Comparison of ENCODE assay signal across 8 mouse cellular contexts in the genomic region with DNA sequence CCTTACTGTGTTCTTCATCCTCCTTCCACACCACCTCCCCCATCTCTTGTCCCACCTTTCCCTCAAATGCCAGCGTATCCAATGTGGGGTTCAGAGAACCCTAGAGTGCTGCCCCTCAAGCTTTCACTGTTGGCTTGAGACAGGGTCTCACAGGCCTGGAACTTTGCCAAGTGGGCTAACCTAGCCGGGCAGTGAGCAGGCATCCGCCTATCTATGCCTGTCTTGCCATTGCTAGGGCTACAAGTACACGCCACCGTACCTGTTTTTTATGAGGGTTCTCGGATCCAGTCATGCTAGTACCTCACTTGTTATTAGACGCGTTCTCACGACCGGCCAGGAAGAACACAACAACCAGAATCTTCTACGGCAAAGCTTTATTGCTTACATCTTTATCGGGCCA. TPM values are rescaled to one million over a fixed set of nuclear protein-coding genes. Genes with fewer than 3 reads are reported as not detected.
DNase-seq lines count a peak whose midpoint lies in the region; ATAC-seq and TF ChIP-seq lines count a peak whose summit lies in the region.
"Had no signal": no experiment of that assay in that cellular context is flagged by ENCODE, and none has a peak within 500 bp of the region (broad histone marks: within the 10 kb centered on the region; RNA-seq: fewer than 3 reads in every experiment).

No protein-coding gene starts in this region.

- ATAC-seq in kidney, embryonic 15.5 days (replicated peaks; ENCODE audit: low FRiP score), result no peak
- peak; percentile 39; the same call in 1 of the 2 replicates for ATAC-seq in erythroid progenitor cell, adult 5-6 weeks (replicated peaks; ENCODE audit: low FRiP score, poor library complexity, severe bottlenecking)
- ATAC-seq in megakaryocyte progenitor cell, adult 5-6 weeks (replicated peaks; ENCODE audit: poor library complexity), result 0 out of 2 replicates have a peak, but pooled peaks have one; percentile 31

- H3K9ac ChIP-seq in kidney, embryonic 15.5 days, result no peak overlapping the region

- 74% methylated on average over 12 of the region's 12 CpGs for WGBS in kidney, adult 2 months
- WGBS in kidney, embryonic 15.5 days, result 76% methylated on average over 12 of the region's 12 CpGs
- 65% methylated on average over 12 of the region's 12 CpGs for WGBS in bone marrow, adult 2 months

- peak overlapping the region; percentile 56 for H3K4me3 ChIP-seq in kidney, adult 2 months (ENCODE audit: insufficient read depth, low read depth, low read length)
- H3K4me3 ChIP-seq in kidney, embryonic 15.5 days (replicated peaks), result no peak overlapping the region
- peak overlapping the region; percentile 65 for H3K4me3 ChIP-seq in bone marrow, adult 2 months (replicated peaks; ENCODE audit: control insufficient read depth, low read depth, low read length)

- H3K27ac ChIP-seq in kidney, adult 2 months (ENCODE audit: insufficient read depth, low read depth, low read length), result peak overlapping the region; percentile 25; the same call in 1 of the 2 replicates
- H3K27ac ChIP-seq in kidney, embryonic 15.5 days, result no peak overlapping the region
- H3K27ac ChIP-seq in bone marrow, adult 2 months (ENCODE audit: control insufficient read depth, insufficient read depth, low read depth, low read length, poor library complexity), result peak overlapping the region; percentile 50

- no peaks in the 10 kb centered on the region for H3K4me1 ChIP-seq in kidney, adult 2 months (ENCODE audit: control insufficient read depth, insufficient read depth, low read length)
- no peaks in the 10 kb centered on the region for H3K4me1 ChIP-seq in kidney, embryonic 15.5 days
- H3K4me1 ChIP-seq in bone marrow, adult 2 months (ENCODE audit: control insufficient read depth, insufficient read depth, low read length), result no peaks in the 10 kb centered on the region

- H3K27me3 ChIP-seq in kidney, adult 2 months (replicated peaks; ENCODE audit: control insufficient read depth, insufficient read depth, low read length), result no peaks in the 10 kb centered on the region
- no peaks in the 10 kb centered on the region for H3K27me3 ChIP-seq in kidney, embryonic 15.5 days

- no peaks in the 10 kb centered on the region for H3K36me3 ChIP-seq in kidney, adult 2 months (ENCODE audit: control insufficient read depth, insufficient read depth, low read length)
- no peaks in the 10 kb centered on the region for H3K36me3 ChIP-seq in kidney, embryonic 15.5 days

- no peak overlapping the region for H3K4me2 ChIP-seq in kidney, embryonic 15.5 days

- TF ChIP-seq POLR2A in kidney, adult 2 months (IDR thresholded peaks at IDR 0.05; ENCODE audit: low read depth, low read length), result no peak
- no peak for TF ChIP-seq POLR2A in bone marrow, adult 2 months (IDR thresholded peaks at IDR 0.05; ENCODE audit: borderline replicate concordance, control insufficient read depth, low read depth, low read length)

- H3K9me3 ChIP-seq in kidney, embryonic 15.5 days (replicated peaks), result no peaks in the 10 kb centered on the region

- intact Hi-C loops in left cerebral cortex, postnatal 25 days (cut with DNase I), result no loop called here

- no peak for DNase-seq in kidney, adult 2 months
- DNase-seq in left cerebral cortex, postnatal 25 days (ENCODE audit: low spot score in 2 of 2), result no peak
- DNase-seq in frontal cortex, postnatal 14 days (ENCODE audit: low spot score in 2 of 2), result no peak
- DNase-seq: embryo, embryonic 11 days had no signal

- TF ChIP-seq CTCF in kidney, adult 2 months (conservative IDR thresholded peaks at IDR 0.05; ENCODE audit: insufficient read depth, insufficient read length, low read depth, low read length), result no peak
- no peak for TF ChIP-seq CTCF in bone marrow, adult 2 months (IDR thresholded peaks at IDR 0.05; ENCODE audit: control insufficient read depth, insufficient read depth, low read length)

RNA-seq across cellular contexts. Expression of a gene that starts 28.1 kb away (rescaled TPM):
- polyA plus RNA-seq in kidney, adult 2 months (2012; rRNA removed), result 11.5 and 13.0 TPM in 2 replicates
- polyA plus RNA-seq in kidney, embryonic 15.5 days (2015; fragmentation: Nextera tagmentation; extraction: Ambion mirVana), result 14.0 and 15.3 TPM in 2 replicates
- 1.4 TPM in 1 of 2 replicates, not detected in the other for polyA plus RNA-seq in bone marrow, adult 2 months (2011; ENCODE audit: insufficient read depth, insufficient read length, low replicate concordance, missing spikeins)
- total RNA-seq in erythroid progenitor cell, adult 5-6 weeks (2015; ENCODE audit: low replicate concordance), result not detected in 2 replicates
- total RNA-seq in erythroid progenitor cell, adult 5-6 weeks (2017; ENCODE audit: low replicate concordance), result 0.39 and 1.1 TPM in 2 replicates
- total RNA-seq in megakaryocyte progenitor cell, adult 5-6 weeks (2015), result 0.27 and 0.54 TPM in 2 replicates
- total RNA-seq in megakaryocyte progenitor cell, adult 5-6 weeks (2017), result 0.44 and 0.62 TPM in 2 replicates
- total RNA-seq in left cerebral cortex, postnatal 25 days (2021), result 1 to 10 TPM; 1.2 to 1.8 TPM

RNA-seq across cellular contexts. Expression of a gene that starts 36.1 kb away (rescaled TPM):
- 10.5 and 11.0 TPM in 2 replicates for polyA plus RNA-seq in kidney, adult 2 months (2012; rRNA removed)
- polyA plus RNA-seq in kidney, embryonic 15.5 days (2015; fragmentation: Nextera tagmentation; extraction: Ambion mirVana), result 26.1 and 27.4 TPM in 2 replicates
- polyA plus RNA-seq in bone marrow, adult 2 months (2011; ENCODE audit: insufficient read depth, insufficient read length, low replicate concordance, missing spikeins), result 0.60 TPM in 1 of 2 replicates, not detected in the other
- total RNA-seq in erythroid progenitor cell, adult 5-6 weeks (2015; ENCODE audit: low replicate concordance), result not detected in 2 replicates
- total RNA-seq in erythroid progenitor cell, adult 5-6 weeks (2017; ENCODE audit: low replicate concordance), result not detected in 2 replicates
- total RNA-seq in megakaryocyte progenitor cell, adult 5-6 weeks (2015), result 0.30 TPM in 1 of 2 replicates, not detected in the other
- not detected in 2 replicates for total RNA-seq in megakaryocyte progenitor cell, adult 5-6 weeks (2017)
- total RNA-seq in left cerebral cortex, postnatal 25 days (2021), result 10 to 100 TPM in 1 of 2 experiments, 1 to 10 TPM in 1; 9.2 to 10.6 TPM

Comparison
In these comparisons a context has a peak if more than half of its experiments do, and no peak if none do; other contexts are left out.
1. RNA of a gene that starts 36.1 kb away (total RNA-seq): 9.2 to 10.6 TPM in left cerebral cortex, postnatal 25 days; 0.30 TPM in megakaryocyte progenitor cell, adult 5-6 weeks and not detected in erythroid progenitor cell, adult 5-6 weeks; every median in the first group is over 4 times any median in the second.